Mouse (Mus musculus) midbrain, postnatal 0 days (tissue): Measurements from ENCODE around the gene Ift122. TPM values are rescaled to one million over a fixed set of nuclear protein-coding genes. Genes with fewer than 3 reads are reported as not detected.

Experiments
- ATAC-seq: fragments of 200-750 bp; cut with Nextera tagmentation; 2 replicates; pipeline ENCODE4 v1.8.0; 2017; ENCODE audit warnings: moderate number of reproducible peaks, mild to moderate bottlenecking, moderate TSS enrichment, moderate library complexity; ENCODE audit not compliant: low FRiP score
- DNase-seq: peaks from one replicate; pipeline ENCODE4 v3.0.0-alpha.2; 2015; ENCODE audit warnings: low spot score
- H3K27ac ChIP-seq: fragments of 300-500 bp; sonication (generic); 2 replicates; pipeline ENCODE4 v1.5.1; 2014; ENCODE audit warnings: low read depth, mild to moderate bottlenecking, low read length, mixed read lengths
- H3K27me3 ChIP-seq: fragments of 300-500 bp; sonication (generic); 2 replicates; pipeline ENCODE4 v1.6.1; 2014; ENCODE audit warnings: low read length, control low read depth, mixed read lengths; ENCODE audit not compliant: insufficient read depth
- H3K36me3 ChIP-seq: fragments of 300-500 bp; sonication (generic); 2 replicates; pipeline ENCODE4 v1.6.1; 2014; ENCODE audit warnings: low read length, control low read depth, mixed read lengths; ENCODE audit not compliant: insufficient read depth
- H3K4me1 ChIP-seq: fragments of 300-500 bp; sonication (generic); 2 replicates; pipeline ENCODE4 v1.6.1; 2014; ENCODE audit warnings: mild to moderate bottlenecking, control low read depth, antibody characterized with exemption, low read length, mixed read lengths; ENCODE audit not compliant: insufficient read depth
- H3K4me2 ChIP-seq: fragments of 300-500 bp; sonication (generic); 2 replicates; pipeline ENCODE4 v1.6.1; 2014; ENCODE audit warnings: low read depth, mild to moderate bottlenecking, low read length, mixed read lengths; ENCODE audit not compliant: poor library complexity, severe bottlenecking
- H3K4me3 ChIP-seq: fragments of 300-500 bp; sonication (generic); 2 replicates; pipeline ENCODE4 v1.5.1; 2014; ENCODE audit warnings: low read depth, mild to moderate bottlenecking, low read length, moderate library complexity
- H3K9ac ChIP-seq: fragments of 300-500 bp; sonication (generic); replicated peaks from 2 replicates; pipeline ENCODE4 v1.6.1; 2014; ENCODE audit warnings: mild to moderate bottlenecking, low read length, moderate library complexity, mixed read lengths; ENCODE audit not compliant: poor library complexity, severe bottlenecking
- H3K9me3 ChIP-seq: fragments of 300-500 bp; sonication (generic); 2 replicates; pipeline ENCODE4 v1.6.1; 2016; ENCODE audit warnings: low read length, control low read depth
- CTCF ChIP-seq: IDR thresholded peaks from 2 replicates; pipeline ENCODE4 v1.5.1; 2016; ENCODE audit warnings: antibody characterized with exemption, mild to moderate bottlenecking
- WGBS: fragments of 180-500 bp; shearing (Covaris S2); extraction: QIAGEN DNeasy Blood & Tissue Kit; methylation state at CpG from one replicate; pipeline ENCODE4 v1.1.7; 2014; 5-methylcytosine and 5-hydroxymethylcytosine counted together
- polyA plus RNA-seq: library from polyadenylated mRNA; unstranded; fragments of >200 nt; fragmentation: Nextera tagmentation; extraction: Ambion mirVana; gene quantifications from 2 replicates; pipeline ENCODE4 v1.2.1, GENCODE M21; 2015
- total RNA-seq: library from RNA; depleted of rRNA; stranded (reverse); fragments of >200 nt; gene quantifications from 2 replicates; pipeline ENCODE4 v1.2.3, GENCODE M21; 2014

The Ift122 gene
- total and polyA plus RNA-seq, 2 experiments from 2014 or later: 24.3 to 31.7 TPM

GRCm38 (mm10) chr6:115915601-115916445, 62.6 kb downstream of the Ift122 start:
- peaks cover 4% of the 10 kb centered on the region; the same call in 1 of the 2 replicates for H3K4me1 ChIP-seq
- WGBS: 78% methylated on average over 17 of the region's 17 CpGs
- no peak for DNase-seq
- no peak for TF ChIP-seq CTCF
- no peak for ATAC-seq
- H3K4me2 ChIP-seq: no peak overlapping the region
- no peak overlapping the region for H3K4me3 ChIP-seq
- H3K9ac ChIP-seq: 0 out of 2 replicates have a peak overlapping the region, but pooled peaks have one; percentile 24
- H3K36me3 ChIP-seq: peaks cover 19% of the 10 kb centered on the region
- H3K9me3 ChIP-seq: no peaks in the 10 kb centered on the region
- peak overlapping the region; percentile 48; the same call in 1 of the 2 replicates for H3K27ac ChIP-seq
- H3K27me3 ChIP-seq: no peaks in the 10 kb centered on the region

- peaks cover 19% of the 10 kb centered on the region for H3K36me3 ChIP-seq
- no peaks in the 10 kb centered on the region for H3K27me3 ChIP-seq
- ATAC-seq (no peak), DNase-seq (no peak)
- H3K27ac ChIP-seq: no peak overlapping the region
- WGBS: 94% methylated on average over 5 of the region's 5 CpGs
- no peak overlapping the region for H3K4me3 ChIP-seq
- H3K9ac ChIP-seq: 0 out of 2 replicates have a peak overlapping the region, but pooled peaks have one; percentile 24
- H3K4me2 ChIP-seq: no peak overlapping the region
- H3K9me3 ChIP-seq: no peaks in the 10 kb centered on the region
- peaks cover 4% of the 10 kb centered on the region; the same call in 1 of the 2 replicates for H3K4me1 ChIP-seq
- TF ChIP-seq CTCF: no peak
These were observed 63.3 kb downstream of the Ift122 start for GRCm38 (mm10) chr6:115916611-115917010.

GRCm38 (mm10) chr6:115918615-115919014, 65.3 kb downstream of the Ift122 start:
- no peaks in the 10 kb centered on the region for H3K27me3 ChIP-seq
- H3K36me3 ChIP-seq: peaks cover 19% of the 10 kb centered on the region
- 94% methylated on average over 1 of the region's 1 CpGs for WGBS
- no peak overlapping the region for H3K9ac ChIP-seq
- DNase-seq: no peak
- TF ChIP-seq CTCF: no peak
- peaks cover 4% of the 10 kb centered on the region; the same call in 1 of the 2 replicates for H3K4me1 ChIP-seq
- H3K27ac ChIP-seq: no peak overlapping the region
- no peak overlapping the region for H3K4me2 ChIP-seq
- no peak overlapping the region for H3K4me3 ChIP-seq
- no peak for ATAC-seq
- H3K9me3 ChIP-seq: no peaks in the 10 kb centered on the region

- Histone ChIP-seq H3K27me3 (no peaks in the 10 kb centered on the region), H3K4me2 (no peak overlapping the region), H3K9me3 (no peaks in the 10 kb centered on the region), H3K27ac (no peak overlapping the region), H3K4me1 (no peaks in the 10 kb centered on the region), H3K9ac (no peak overlapping the region), H3K36me3 (peaks cover 14% of the 10 kb centered on the region), H3K4me3 (no peak overlapping the region)
- ATAC-seq (no peak), DNase-seq (no peak)
- 95% methylated on average over 5 of the region's 5 CpGs for WGBS
- no peak for TF ChIP-seq CTCF
These were observed 66.6 kb downstream of the Ift122 start for GRCm38 (mm10) chr6:115919876-115920275.

GRCm38 (mm10) chr6:115924829-115925228, 71.6 kb downstream of the Ift122 start:
- WGBS: 53% methylated on average over 6 of the region's 6 CpGs
- Histone ChIP-seq H3K27me3 (no peaks in the 10 kb centered on the region), H3K36me3 (peaks cover 2% of the 10 kb centered on the region; the same call in 1 of the 2 replicates), H3K9me3 (no peaks in the 10 kb centered on the region), H3K9ac (no peak overlapping the region), H3K4me1 (no peaks in the 10 kb centered on the region), H3K4me3 (no peak overlapping the region), H3K4me2 (no peak overlapping the region), H3K27ac (no peak overlapping the region)
- no peak for DNase-seq
- no peak for ATAC-seq
- TF ChIP-seq CTCF: no peak

- Histone ChIP-seq H3K4me1 (no peaks in the 10 kb centered on the region), H3K27ac (no peak overlapping the region), H3K4me2 (no peak overlapping the region), H3K4me3 (no peak overlapping the region), H3K9me3 (no peaks in the 10 kb centered on the region), H3K9ac (no peak overlapping the region), H3K27me3 (no peaks in the 10 kb centered on the region), H3K36me3 (peaks cover 2% of the 10 kb centered on the region; the same call in 1 of the 2 replicates)
- 70% methylated on average over 10 of the region's 10 CpGs for WGBS
- TF ChIP-seq CTCF: no peak
- ATAC-seq (no peak), DNase-seq (no peak)
These were observed 73.1 kb downstream of the Ift122 start for GRCm38 (mm10) chr6:115926416-115926815.
